Mouse (Mus musculus): ENCODE measurements around the gene Dspp. TPM values are rescaled to one million over a fixed set of nuclear protein-coding genes. Genes with fewer than 3 reads are reported as not detected.
A peak's percentile ranks its signal among the peaks of the same experiment; 100 is the strongest.

Dspp gene
- polyA plus RNA-seq (2015; fragmentation: Nextera tagmentation; extraction: Ambion mirVana): not detected in 2 replicates

DNA sequence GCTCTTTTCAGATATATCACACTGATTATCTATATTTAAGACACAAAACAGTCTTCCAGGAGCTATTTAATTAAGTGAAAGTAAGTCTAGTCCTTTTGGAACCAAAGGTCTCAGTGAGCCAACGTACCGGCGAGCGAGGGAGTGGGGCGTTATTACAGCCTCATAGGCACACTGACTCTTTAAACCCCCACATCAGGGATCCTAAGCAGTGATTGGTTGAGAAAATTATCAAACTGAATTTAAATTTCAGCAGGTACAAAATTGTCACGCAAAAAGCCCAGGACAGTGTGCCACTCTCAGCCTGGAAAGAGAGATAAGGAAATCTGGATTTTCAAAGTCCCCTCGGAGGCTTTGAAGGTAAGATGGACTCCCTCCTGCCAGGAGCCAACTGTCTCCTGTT, at the start of gene Dspp:
Gene Dspp, plus strand, starts transcription at position 301 of the 400 bp plus-strand sequence.
- DNase-seq (ENCODE audit: low spot score): no peak
- Histone ChIP-seq H3K4me1 (replicated peaks; ENCODE audit: insufficient read depth, low read length) (no peaks in the 10 kb centered on the region), H3K9ac (ENCODE audit: low read depth, low read length) (no peak within 1 kb of the TSS), H3K4me2 (ENCODE audit: low read length) (no peak within 1 kb of the TSS), H3K9me3 (replicated peaks; ENCODE audit: low read length) (no peaks in the 10 kb centered on the region), H3K27ac (no peak within 1 kb of the TSS), H3K36me3 (ENCODE audit: insufficient read depth, low read length) (no peaks in the 10 kb centered on the region), H3K27me3 (ENCODE audit: insufficient read depth, low read length) (no peaks in the 10 kb centered on the region), H3K4me3 (replicated peaks; ENCODE audit: low read depth, low read length) (no peak within 1 kb of the TSS)
- no peak for TF ChIP-seq CTCF (IDR thresholded peaks at IDR 0.05; ENCODE audit: low read depth)
- ATAC-seq (replicated peaks; ENCODE audit: low FRiP score, low read depth): no peak
- WGBS: 81% methylated on average over 7 of the region's 7 CpGs

DNA sequence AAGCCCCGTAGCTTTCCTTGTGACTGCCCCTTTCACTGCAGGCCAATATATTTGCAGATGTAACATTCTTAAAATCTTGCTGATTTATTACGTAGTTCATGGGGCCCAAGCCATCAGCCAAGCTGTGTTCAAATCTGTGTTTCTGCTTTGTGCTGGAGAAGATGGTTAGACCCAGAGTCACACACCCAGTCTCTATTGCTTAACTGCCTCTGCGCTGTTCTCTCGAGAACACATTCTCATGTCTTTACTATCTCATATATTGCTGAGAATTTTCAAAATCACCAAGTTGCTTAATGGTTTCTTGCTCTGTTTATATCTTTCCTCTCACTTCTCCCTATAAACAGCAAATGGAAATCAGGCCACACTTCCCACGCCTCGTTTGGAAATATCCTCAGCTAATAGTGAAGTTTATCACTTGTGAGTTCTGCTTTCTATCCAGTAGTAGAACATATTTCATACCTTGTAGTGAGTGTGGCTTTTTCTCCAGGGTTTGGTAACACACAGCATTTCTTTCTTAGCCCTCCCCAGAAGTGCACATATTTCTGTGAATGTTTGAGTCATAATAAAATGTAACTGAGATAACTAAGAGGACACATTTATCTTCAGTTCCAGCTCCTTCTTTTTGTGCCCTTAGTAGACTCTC, 46.4 kb upstream of the Dspp start:
- peaks cover 12% of the 10 kb centered on the region; the same call in 1 of the 2 replicates for H3K4me1 ChIP-seq (replicated peaks; ENCODE audit: insufficient read depth, low read length)
- H3K27me3 ChIP-seq (ENCODE audit: insufficient read depth, low read length): no peaks in the 10 kb centered on the region
- no peaks in the 10 kb centered on the region for H3K36me3 ChIP-seq (ENCODE audit: insufficient read depth, low read length)
- DNase-seq (ENCODE audit: low spot score): no peak
- no peaks in the 10 kb centered on the region for H3K9me3 ChIP-seq (replicated peaks; ENCODE audit: low read length)
- no peak overlapping the region for H3K4me3 ChIP-seq (replicated peaks; ENCODE audit: low read depth, low read length)
- H3K4me2 ChIP-seq (ENCODE audit: low read length): no peak overlapping the region
- TF ChIP-seq CTCF (IDR thresholded peaks at IDR 0.05; ENCODE audit: low read depth): no peak
- H3K27ac ChIP-seq: no peak overlapping the region
- 68% methylated on average over 6 of the region's 6 CpGs for whole genome bisulfite sequencing
- no peak for ATAC-seq (replicated peaks; ENCODE audit: low FRiP score, low read depth)
- H3K9ac ChIP-seq (ENCODE audit: low read depth, low read length): no peak overlapping the region

DNA sequence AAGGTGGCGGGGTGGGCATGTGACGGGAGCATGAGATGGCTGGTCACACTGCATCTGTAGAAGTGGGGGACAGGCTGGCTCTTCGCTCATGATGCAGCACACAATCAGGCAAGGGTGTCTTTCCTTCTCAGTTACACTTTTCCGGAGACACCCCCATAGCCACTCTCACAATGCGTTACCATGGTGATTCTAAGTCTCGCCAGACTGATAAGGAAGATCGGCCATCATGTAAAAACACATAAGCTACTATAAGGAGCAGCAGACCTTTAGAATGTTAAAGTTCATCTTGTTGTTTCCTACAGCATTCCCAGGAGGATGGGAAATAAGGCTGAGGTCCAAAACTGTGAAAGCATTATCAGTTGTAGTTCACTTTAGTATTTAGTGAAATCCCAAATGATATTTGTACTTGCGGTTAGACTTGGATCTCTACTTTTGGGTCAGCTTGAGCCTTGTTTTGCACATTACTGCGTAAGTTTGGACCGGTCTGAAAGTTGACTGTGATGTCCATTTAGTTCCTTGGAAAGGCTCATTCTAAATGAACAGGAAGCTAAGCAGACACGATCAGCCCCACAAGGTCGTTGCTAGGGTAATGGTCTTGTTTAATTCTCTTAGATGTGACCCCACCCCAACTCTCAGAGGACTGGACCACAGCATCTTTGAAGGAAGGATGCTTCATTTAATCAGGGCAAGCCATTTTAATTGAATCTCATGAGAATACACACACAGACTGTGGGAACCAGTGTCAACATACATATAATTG, 43.8 kb upstream of the Dspp start:
- H3K27me3 ChIP-seq (ENCODE audit: insufficient read depth, low read length): no peaks in the 10 kb centered on the region
- DNase-seq (ENCODE audit: low spot score) (no peak), ATAC-seq (replicated peaks; ENCODE audit: low FRiP score, low read depth) (no peak)
- no peak overlapping the region for H3K4me3 ChIP-seq (replicated peaks; ENCODE audit: low read depth, low read length)
- H3K4me1 ChIP-seq (replicated peaks; ENCODE audit: insufficient read depth, low read length): peaks cover 12% of the 10 kb centered on the region; the same call in 1 of the 2 replicates
- 75% methylated on average over 12 of the region's 12 CpGs for WGBS
- H3K36me3 ChIP-seq (ENCODE audit: insufficient read depth, low read length): no peaks in the 10 kb centered on the region
- TF ChIP-seq CTCF (IDR thresholded peaks at IDR 0.05; ENCODE audit: low read depth): no peak
- no peak overlapping the region for H3K27ac ChIP-seq
- no peak overlapping the region for H3K9ac ChIP-seq (ENCODE audit: low read depth, low read length)
- H3K9me3 ChIP-seq (replicated peaks; ENCODE audit: low read length): no peaks in the 10 kb centered on the region
- H3K4me2 ChIP-seq (ENCODE audit: low read length): no peak overlapping the region

DNA sequence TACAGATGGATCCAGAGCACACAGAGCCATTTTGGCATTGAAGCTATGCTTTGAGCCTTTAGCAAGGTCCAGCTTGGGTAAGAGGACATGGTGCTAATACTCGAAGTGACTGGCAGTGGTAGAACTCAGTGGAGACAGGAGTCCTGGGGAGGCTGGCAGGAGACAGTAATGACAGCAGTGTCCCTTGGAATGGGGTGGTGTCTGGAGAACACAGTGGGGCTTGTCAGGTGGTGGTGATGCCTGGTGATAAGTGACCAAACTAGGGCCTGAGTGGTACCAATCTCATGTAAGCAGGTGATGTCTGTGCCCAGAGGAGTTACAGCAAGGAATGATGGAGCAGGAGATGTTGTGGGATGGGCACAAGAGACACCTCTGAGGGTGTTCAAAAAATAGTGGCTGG, 43.2 kb upstream of the Dspp start:
- no peak for TF ChIP-seq CTCF (IDR thresholded peaks at IDR 0.05; ENCODE audit: low read depth)
- peaks cover 12% of the 10 kb centered on the region; the same call in 1 of the 2 replicates for H3K4me1 ChIP-seq (replicated peaks; ENCODE audit: insufficient read depth, low read length)
- DNase-seq (ENCODE audit: low spot score) (no peak), ATAC-seq (replicated peaks; ENCODE audit: low FRiP score, low read depth) (no peak)
- no peaks in the 10 kb centered on the region for H3K27me3 ChIP-seq (ENCODE audit: insufficient read depth, low read length)
- no peak overlapping the region for H3K9ac ChIP-seq (ENCODE audit: low read depth, low read length)
- 90% methylated on average over 1 of the region's 1 CpGs for WGBS
- H3K4me3 ChIP-seq (replicated peaks; ENCODE audit: low read depth, low read length): no peak overlapping the region
- no peaks in the 10 kb centered on the region for H3K9me3 ChIP-seq (replicated peaks; ENCODE audit: low read length)
- H3K27ac ChIP-seq: no peak overlapping the region
- H3K36me3 ChIP-seq (ENCODE audit: insufficient read depth, low read length): no peaks in the 10 kb centered on the region
- H3K4me2 ChIP-seq (ENCODE audit: low read length): no peak overlapping the region

DNA sequence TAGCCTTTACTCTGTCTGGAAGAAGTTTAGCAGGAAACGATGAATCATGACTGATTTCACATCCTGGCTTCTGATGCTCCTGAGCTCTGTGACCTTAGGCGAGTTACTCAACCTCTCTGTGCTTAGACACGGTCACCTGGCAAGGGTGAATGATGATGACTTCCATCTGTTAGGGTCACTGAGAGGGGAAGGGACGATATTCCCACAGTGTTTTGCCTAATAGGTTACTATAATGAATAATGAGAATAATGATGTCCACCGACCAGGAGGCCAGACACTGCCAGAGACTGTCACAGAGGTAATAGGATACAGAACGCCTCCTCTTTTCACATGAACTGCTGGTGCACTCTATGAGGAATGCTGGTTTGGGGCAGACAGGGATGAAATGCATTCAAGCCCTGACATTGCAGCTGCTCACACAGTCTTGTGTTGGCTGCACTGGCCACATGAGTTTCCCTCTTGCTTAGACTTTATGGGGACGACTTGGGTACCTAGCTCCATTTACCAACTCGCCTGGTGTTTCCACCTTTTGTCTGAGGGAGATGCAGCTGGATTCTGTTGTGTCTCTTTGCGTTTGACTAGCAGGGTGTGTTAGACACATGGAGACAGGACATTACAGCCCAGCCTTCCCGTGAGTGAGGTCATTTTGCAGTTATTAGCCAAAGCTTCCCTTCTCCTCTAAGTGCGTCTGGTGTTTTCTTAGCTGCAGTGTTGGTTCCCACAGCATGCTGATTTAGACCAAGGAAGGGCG, 42.1 kb upstream of the Dspp start:
- no peaks in the 10 kb centered on the region for H3K27me3 ChIP-seq (ENCODE audit: insufficient read depth, low read length)
- TF ChIP-seq CTCF (IDR thresholded peaks at IDR 0.05; ENCODE audit: low read depth): no peak
- H3K9me3 ChIP-seq (replicated peaks; ENCODE audit: low read length): no peaks in the 10 kb centered on the region
- peaks cover 12% of the 10 kb centered on the region; the same call in 1 of the 2 replicates for H3K4me1 ChIP-seq (replicated peaks; ENCODE audit: insufficient read depth, low read length)
- ATAC-seq (replicated peaks; ENCODE audit: low FRiP score, low read depth) (peak; percentile 63), DNase-seq (ENCODE audit: low spot score) (peak; percentile 77)
- H3K9ac ChIP-seq (ENCODE audit: low read depth, low read length): no peak overlapping the region
- peak overlapping the region; percentile 36; the same call in 1 of the 2 replicates for H3K27ac ChIP-seq
- no peaks in the 10 kb centered on the region for H3K36me3 ChIP-seq (ENCODE audit: insufficient read depth, low read length)
- 26% methylated on average over 12 of the region's 12 CpGs for WGBS
- no peak overlapping the region for H3K4me2 ChIP-seq (ENCODE audit: low read length)
- no peak overlapping the region for H3K4me3 ChIP-seq (replicated peaks; ENCODE audit: low read depth, low read length)

DNA sequence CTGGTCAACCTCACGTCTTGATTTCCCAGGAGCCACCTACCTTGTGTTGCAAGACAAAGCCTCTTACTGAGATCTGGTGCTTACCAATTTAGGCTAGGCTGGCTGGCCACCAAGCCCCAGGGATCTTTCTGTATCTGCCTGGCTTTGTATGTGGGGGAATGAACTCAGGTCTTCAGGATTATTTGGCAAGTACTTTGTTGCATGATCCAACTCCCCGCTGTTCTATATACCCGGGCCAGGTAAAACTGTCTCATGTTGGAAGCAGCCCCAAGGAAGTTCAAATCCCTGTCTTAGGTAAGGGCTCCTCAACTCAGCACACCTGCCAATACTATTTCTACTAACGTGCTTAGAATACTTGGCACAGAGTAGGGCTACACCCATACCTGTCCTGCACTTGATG, 39.6 kb upstream of the Dspp start:
- no peak overlapping the region for H3K4me3 ChIP-seq (replicated peaks; ENCODE audit: low read depth, low read length)
- no peak overlapping the region for H3K27ac ChIP-seq
- no peak for TF ChIP-seq CTCF (IDR thresholded peaks at IDR 0.05; ENCODE audit: low read depth)
- 90% methylated on average over 4 of the region's 4 CpGs for WGBS
- H3K9ac ChIP-seq (ENCODE audit: low read depth, low read length): no peak overlapping the region
- no peak for DNase-seq (ENCODE audit: low spot score)
- peaks cover 12% of the 10 kb centered on the region; the same call in 1 of the 2 replicates for H3K4me1 ChIP-seq (replicated peaks; ENCODE audit: insufficient read depth, low read length)
- ATAC-seq (replicated peaks; ENCODE audit: low FRiP score, low read depth): no peak
- H3K36me3 ChIP-seq (ENCODE audit: insufficient read depth, low read length): no peaks in the 10 kb centered on the region
- no peak overlapping the region for H3K4me2 ChIP-seq (ENCODE audit: low read length)
- H3K27me3 ChIP-seq (ENCODE audit: insufficient read depth, low read length): no peaks in the 10 kb centered on the region
- no peaks in the 10 kb centered on the region for H3K9me3 ChIP-seq (replicated peaks; ENCODE audit: low read length)

Measured in kidney, postnatal 0 days (tissue).